Mouse (Mus musculus): ENCODE measurements around the gene Vps25.

Vps25 gene

DNA sequence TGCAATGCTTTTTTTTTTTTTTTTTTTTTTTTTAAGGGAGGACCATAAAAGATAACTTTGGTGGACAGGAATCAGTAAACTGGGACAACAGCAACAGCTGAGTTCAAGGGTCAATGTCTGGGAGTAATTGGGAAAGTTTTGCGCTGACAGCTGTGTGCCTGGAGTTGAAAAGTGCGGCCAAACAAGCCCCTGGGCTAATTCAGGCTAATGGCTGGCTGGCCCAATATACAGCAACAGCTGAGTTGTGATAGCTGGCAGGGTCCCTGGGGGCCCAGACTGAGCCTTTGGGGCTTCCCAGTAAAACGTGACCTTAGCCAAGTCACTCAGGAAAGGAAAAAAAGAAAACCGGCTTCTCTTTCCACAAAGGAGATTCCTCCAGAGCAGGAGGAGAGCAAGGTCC lies 8.4 kb upstream of the Vps25 start:
- DNase-seq (ENCODE audit: low spot score) = no peak

DNA sequence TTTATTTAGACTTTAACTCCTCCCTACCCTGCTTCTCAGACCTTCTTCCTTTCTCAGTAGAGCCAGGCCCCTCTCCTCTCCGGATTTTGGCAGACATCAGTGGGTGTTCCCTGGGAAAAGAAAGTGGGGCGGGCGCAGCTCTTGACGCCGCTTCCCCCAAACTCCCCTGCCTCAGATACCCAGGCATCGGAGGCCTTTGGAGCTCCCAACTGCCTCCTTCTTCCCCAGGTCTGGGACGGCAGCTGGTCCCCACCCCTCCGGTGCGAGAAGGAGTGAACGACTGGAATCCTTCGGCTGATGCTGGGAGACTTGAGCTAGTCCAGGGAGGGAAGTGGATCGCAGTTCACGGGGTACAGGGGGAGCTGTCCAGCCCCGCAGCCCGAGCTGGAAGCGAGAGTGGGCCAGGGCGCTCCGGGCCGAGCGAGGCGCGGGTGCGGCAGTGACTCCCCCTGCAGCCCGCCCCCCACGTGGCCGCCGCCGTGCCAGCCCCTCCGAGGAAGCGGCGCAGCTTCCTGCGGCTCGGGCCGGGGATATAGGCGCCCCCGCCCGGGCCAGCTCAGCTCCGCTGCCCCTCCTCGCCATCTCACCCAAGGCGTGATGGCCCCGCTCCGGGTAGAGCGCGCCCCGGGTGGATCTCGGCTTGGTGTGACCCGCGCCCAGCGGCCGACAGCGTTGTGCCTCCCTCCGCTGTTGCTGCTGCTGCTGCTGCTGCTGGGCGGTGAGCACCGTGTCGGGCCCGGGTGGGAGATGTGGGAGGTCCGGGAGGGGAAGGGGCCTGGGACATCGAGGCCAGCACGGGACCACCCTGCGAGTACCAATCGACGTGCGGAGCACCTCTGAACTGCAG lies 7.4 kb upstream of the Vps25 start, which contains the start of gene Ramp2:
Ramp2 (plus strand) TSS at position 174 of the 847 bp plus-strand sequence.
- no peak for DNase-seq (ENCODE audit: low spot score)

DNA sequence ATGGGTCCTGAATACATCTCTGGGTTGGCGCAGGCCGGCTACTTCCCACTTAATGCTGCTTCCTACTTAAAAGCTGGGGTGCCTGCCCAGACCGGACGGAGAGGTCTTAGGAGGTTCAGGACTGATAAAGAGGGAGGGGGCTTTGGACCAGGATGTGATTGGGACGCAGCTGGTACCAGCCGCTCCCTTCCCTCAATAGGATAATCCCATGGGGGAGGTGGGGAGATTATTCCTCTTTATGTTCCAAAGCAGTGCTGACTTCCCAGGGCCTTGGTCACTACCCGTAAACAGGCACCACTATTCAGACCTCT lies 6.8 kb upstream of the Vps25 start:
- no peak for DNase-seq (ENCODE audit: low spot score)

DNA sequence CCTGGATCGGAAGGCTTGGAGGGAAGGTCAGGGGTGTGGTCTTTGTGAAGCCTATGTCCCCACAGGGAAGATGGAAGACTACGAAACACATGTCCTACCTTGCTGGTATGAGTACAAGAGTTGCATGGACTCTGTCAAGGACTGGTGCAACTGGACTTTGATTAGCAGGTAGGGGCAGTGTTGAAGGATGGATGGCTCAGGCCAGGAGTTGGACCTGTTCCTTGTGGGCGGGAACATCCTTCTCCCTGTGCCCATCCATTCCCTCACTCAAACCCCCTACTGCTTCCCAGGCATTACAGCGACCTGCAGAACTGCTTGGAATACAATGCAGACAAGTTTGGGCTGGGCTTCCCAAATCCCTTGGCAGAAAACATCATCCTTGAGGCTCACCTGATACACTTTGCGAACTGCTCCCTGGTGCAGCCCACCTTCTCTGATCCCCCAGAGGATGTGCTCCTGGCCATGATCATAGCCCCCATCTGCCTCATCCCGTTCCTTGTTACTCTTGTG lies 5.9 kb upstream of the Vps25 start:
- no peak for DNase-seq (ENCODE audit: low spot score)

DNA sequence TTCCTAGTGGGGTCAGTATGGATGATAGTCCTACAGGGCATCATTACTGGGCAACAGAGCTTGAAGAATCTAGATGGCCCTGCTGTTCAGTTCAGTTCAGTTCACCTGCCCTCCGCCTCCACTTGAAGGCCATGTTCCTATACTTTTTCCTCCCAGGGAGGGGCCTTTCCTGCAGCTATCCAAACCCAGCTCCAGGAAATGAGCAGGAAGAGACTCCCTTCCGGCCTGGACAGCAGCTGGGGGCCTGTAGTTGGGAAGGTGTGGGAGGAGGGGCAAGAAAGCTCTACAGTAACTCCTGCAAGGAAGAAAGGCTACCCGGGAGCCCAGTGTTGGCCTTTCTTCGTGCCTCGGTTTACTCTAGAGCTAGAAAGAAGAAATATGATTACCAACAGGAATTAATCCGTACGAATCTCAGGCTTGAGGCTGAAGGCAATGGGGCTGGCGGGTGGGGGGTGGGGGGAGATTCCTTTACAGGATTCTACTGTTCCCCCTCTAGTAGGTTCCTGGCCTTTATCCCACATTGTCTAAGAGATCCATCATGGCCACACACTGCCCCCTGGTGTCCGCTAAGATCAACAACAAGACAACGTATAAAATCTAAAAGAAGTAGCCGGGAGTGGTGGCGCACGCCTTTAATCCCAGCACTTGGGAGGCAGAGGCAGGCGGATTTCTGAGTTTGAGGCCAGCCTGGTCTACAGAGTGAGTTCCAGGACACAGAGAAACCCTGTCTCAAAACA lies 5.1 kb upstream of the Vps25 start:
- no peak for DNase-seq (ENCODE audit: low spot score)

DNA sequence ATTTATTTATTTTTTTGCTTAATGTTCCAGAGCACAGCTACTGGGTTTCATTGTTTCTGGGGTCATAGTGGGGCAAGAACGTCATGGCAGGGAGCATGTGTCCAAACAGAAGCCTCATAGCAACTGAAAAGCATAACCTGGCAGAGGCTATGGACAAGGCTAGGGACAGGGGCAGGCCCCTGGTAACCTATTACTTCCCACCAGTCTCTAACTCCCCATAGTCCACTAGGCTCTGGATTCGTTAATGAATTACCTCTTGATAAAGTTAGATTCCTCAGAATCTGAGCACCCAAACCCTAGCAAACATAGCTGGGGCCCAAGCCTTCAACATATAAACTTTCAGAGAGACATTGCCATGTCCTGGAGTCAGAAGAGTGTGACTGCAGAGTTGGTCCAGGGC lies 2.5 kb upstream of the Vps25 start:
- DNase-seq (ENCODE audit: low spot score) = no peak

DNA sequence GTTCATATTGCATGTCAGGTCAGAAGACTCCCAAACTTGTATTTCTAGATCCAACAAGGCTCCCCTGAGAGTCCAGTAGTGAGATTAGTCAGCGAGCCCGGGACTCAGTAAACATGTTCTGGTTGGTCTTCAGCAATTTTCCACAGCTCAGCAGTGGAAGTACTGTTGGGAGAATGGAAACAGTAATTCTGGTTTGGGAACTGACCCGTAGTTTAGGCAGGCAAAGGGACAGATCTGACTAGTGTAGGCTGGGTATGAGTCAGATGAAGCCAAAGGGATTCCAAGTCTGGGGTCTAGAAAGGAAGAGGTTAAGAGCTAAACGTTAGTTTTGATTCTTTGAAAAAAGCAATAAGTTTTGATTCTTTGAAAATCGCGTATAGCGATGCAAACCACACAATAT lies 566 bp upstream of the Vps25 start:
- DNase-seq (ENCODE audit: low spot score) = no peak

DNA sequence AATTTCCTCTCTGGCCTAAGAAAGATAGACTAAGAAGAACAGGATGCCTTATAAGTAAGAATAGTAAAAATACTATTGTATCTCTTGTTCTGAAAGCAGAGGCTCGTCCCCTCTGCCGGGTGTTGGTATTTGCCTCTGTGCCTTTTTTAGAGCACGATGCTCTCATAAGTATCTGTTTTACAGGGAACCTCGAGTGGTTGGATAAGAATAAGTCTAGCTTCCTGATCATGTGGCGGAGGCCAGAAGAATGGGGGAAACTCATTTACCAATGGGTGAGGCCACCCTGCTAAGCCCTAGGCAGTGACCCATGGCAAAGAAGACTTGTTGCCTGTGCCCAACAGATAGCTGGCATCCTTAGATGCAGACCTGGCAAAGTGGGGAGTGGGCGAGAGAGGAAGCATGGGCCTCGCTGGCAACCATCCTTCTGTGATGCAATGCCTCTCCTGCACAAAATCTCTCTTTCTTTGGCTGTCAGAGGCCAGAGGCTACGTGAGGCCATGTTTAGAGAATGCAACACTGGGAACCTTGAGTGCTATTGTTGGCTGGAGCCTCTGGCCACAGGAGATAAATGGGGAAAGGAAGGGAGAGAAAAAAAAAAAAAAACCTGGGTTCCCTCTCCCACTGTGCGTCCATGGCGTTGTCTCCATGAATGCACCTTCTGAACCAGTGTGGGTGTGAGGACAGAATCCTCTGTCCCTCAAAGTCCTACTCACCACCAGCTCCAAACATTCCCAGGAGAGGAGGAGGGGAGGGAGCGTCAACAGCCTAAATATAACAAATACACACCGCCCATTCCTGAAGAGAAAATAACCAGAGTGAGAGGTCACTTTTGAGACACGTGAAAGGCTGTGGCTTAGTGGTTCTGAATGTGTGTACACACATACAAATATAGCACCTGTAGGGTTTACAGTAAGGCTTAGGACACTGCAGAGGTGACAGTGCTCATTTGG lies 2.6 kb downstream of the Vps25 start:
- DNase-seq (ENCODE audit: low spot score) = no peak

DNA sequence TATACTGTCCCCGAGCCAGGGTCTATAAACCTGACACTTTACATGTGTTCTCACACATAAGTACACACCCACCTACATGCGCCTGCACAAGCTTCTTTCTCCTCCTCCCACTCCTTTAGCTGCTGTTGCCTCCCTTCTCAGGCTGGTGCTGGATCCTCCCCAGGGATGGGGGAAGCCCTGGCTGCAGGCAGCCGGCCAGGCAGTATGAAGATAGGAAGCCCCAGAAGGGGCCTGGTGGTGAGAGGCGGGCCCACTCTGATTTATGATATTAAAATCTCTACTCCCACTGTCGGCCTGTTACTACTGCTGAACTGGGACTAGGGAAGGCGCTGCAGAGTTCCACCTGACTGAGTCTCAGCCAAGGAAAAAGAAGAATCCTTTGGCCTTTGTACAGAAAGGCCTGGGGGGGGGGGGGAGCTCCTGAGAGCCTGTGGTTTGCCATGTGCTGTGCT lies 5.8 kb downstream of the Vps25 start:
- DNase-seq (ENCODE audit: low spot score) = no peak

DNA sequence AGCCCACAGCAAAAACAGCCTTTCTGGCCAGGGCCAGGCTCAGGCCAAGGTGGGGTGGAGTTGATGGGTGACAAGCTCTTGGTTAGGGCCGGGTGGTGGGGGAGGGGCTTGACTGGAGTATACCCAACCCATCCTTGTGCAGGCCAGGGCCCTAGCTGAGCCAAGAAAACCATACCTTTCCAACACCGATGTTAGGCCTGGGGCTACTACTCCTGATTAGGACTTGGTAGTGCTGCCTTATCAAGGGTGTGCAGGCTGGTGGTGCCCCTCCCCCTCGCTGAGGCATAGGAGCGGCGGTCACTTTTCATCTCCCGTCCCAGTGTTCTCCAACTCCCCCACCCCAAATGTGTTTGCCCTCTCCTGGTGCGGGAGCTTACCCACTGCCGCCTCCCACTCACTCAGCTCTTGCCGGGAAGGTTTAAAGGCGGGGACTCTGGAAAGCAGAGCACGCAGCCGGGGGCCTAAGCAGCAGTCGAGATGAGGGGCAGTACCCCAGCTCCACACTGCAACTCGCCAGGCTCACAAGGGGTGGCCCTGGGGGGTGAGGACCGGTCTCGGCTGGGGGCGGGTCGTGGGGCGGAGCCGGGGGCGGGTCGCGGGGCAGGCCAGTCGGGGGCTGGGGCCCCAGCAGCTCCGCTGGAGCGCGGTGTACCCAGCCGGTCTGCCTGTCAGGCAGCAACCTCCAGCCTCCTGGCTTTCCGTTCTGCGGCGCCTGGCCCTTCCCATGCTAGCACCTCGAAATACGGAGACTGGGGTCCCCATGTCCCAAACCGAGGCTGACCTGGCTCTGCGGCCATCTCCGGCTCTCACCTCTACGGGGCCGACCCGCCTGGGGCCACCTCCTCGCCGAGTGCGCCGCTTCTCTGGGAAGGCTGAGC lies 6.7 kb downstream of the Vps25 start, which contains the start of gene Wnk4:
Wnk4 (plus strand) TSS at position 620 of the 878 bp plus-strand sequence.
- DNase-seq (ENCODE audit: low spot score) = no peak

DNA sequence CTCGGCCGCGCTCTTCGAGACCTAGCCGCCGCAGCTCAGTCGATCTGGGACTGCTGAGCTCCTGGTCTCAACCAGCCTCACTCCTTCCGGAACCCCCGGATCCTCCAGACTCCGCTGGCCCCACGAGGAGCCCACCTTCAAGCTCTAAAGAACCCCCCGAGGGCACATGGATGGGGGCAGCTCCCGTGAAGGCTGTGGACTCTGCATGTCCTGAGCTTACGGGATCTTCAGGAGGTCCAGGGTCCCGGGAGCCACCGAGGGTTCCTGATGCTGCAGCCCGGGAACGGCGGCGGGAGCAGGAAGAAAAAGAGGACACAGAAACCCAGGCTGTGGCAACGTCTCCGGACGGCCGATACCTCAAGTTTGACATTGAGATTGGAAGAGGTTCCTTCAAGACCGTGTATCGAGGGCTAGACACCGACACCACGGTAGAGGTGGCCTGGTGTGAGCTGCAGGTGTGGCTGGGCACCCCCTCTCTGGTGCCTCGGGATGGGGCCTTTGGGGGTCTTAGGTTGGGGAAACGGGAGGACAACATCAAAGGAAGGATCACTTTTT lies 7.4 kb downstream of the Vps25 start:
- no peak for DNase-seq (ENCODE audit: low spot score)

DNA sequence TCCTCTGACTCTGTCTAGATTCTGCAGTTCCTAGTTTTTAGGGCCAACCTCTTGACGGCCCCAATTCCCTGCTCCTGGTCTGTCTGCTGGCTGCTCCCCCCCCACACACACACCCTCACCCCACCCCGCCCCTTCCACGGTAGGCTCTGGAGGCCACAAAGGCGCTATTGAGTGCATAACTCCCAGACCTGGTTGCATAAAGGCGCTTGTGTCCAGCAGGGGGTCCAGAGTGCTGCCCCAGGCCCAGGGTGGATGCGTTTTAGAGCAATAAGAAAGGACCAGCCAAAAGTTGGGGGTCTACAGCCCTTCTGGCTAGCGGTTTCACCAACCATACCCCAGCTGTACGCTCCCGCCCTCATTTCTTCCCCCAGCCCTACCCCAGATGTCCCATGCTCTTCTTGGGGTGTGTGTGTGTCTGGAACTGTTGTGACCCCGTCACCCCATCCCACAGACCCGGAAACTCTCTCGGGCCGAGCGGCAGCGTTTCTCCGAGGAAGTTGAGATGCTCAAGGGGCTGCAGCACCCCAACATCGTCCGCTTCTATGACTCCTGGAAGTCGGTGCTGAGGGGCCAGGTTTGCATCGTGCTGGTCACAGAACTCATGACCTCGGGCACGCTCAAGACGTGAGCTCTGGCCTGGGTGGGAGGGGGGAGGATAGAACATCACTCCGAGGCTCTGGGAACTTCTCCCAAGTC lies 8.9 kb downstream of the Vps25 start:
- DNase-seq (ENCODE audit: low spot score) = no peak

DNA sequence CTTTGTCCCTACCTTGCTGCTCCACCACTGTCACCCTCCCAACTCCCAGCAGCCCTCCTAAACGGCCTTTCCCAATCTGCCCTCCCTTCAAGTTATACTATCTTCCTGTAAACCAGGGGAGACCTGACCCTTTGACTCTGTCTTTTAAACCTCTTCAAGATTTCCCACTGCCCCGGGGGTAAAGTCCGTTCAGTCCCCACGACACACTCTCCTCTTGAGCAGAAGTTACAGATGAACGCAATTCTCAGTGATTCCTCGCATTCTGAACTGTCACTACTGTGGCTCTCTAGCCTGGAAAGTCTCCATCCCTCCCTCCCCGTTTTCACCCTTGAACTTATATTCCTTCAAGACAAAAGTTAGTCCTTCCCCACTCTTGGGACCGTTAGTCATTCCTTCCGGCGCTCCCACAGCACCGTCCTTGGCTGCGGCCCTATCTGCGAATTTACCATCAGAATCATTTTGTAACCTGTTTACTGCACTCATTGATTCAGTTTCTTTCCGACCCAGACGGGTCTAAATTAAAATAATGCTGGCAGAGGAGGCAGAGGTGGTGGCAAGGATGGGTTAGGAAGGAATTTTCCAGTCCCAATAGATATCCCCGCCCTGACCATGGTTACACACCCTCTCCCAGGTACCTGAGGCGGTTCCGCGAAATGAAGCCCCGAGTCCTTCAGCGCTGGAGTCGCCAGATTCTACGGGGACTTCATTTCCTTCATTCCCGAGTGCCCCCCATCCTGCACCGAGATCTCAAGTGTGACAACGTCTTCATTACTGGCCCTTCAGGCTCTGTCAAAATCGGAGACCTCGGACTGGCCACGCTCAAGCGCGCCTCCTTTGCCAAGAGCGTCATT lies 9.9 kb downstream of the Vps25 start:
- no peak for DNase-seq (ENCODE audit: low spot score)

DNA sequence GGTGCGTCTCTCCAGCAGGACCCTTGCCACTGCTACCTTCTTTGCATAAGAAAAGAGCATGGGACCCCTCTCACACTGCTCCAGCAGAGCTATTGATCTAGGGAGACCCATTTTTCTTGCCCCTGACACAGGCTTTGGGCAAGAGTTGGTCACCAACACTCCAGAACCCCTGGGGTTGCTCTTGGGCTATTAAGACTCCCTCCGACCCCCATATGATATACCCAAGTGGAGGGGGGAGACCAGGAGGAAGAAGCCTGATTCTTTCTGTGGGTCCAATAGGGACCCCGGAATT lies 10.4 kb downstream of the Vps25 start:
- no peak for DNase-seq (ENCODE audit: low spot score)

DNA sequence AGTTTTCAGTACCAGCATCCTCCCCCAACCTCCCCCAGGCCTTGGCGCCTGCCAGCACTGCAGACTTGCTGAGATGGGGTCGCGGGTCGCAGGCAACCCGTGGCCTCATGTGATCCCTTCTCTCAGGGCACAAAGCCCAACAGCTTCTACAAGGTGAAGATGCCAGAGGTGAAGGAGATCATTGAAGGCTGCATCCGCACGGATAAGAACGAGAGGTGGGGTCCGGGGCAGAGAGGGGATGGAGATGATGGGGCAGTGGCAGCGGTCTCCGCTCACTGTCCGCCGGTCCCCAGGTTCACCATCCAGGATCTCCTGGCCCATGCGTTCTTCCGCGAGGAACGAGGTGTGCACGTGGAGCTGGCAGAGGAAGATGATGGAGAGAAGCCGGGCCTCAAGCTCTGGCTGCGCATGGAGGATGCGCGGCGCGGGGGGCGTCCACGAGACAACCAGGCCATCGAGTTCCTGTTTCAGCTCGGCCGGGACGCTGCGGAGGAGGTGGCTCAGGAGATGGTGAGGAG lies 11.5 kb downstream of the Vps25 start:
- no peak for DNase-seq (ENCODE audit: low spot score)

DNA sequence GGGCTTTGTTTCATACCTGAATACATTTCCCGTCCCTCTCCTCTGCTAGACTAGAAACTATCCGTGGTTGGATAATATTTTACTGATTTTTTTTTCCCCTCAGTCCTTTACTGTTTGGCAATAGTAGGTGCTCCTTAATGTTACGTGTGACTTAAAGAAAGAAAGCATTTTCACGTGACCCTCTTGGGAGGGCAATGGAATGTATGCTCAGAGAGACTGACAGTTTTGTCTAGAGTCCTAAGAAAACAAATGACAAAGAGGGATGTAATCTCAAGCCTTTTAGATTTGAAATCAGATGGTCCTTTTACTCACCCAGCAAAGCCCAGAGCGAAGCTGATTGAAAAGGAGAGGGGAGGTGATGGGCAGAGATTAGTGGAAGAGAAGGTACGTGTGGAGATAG lies 12.4 kb downstream of the Vps25 start:
- no peak for DNase-seq (ENCODE audit: low spot score)

DNA sequence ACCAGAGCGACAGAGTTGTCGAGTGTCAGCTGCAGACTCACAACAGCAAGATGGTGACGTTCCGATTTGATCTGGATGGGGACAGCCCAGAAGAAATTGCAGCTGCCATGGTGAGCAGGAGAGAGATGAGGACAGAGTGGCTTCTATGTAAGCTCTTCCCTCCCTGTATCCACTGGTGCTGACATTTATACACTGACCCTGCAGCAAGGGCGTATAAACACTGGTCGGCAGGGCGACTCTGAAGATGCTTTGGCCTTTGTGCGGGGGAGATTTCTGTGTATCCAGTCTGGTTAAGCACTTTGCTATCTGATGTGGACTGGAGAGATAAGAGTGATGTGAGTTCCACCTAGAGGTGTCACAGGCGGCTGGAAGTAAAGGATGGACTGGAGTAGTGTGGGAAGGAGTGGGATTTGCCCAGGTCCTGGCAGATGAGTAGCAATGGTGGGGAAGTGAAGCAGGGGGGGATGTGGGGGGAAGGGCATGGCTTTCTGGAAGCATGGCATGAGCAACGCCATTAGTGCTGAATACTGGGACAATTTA lies 16.1 kb downstream of the Vps25 start:
- DNase-seq (ENCODE audit: low spot score) = no peak

DNA sequence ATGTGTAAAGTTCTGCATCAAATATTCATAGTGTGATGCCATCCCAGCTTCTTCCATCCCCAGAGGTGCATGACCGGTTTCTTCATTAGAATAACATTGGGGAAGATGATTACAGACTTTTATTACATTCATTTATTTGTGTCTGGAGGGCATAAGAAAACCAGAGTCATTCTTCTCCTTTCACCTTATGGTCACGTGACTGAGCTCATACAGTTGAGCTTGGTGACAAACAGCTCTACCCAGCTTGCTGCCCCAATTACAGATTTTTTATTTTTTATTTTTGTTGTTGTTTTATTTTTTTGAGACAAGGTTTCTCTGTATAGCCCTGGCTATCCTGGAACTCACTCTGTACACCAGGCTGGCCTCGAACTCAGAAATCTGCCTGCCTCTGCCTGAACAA lies 18.9 kb downstream of the Vps25 start:
- no peak for DNase-seq (ENCODE audit: low spot score)

DNA sequence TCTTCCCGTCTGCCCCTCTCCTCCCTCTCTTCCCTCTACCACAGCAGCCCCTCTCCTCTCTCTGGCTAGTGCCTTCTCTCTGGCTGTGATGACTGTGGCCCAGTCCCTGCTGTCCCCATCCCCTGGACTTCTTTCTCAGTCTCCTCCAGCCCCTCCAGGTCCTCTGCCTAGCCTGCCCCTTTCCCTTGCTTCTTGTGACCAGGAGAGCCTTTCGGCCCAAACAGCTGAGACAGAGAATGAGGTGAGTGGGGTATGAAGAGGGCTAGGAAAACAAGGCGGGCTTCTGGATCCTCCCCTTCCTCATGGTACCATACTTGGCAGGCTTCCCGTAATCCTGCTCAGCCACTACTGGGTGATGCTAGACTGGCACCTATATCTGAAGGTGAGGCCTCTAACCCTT lies 21.8 kb downstream of the Vps25 start:
- no peak for DNase-seq (ENCODE audit: low spot score)
